Mouse (Mus musculus) hindbrain, embryonic 11.5 days (tissue): ENCODE measurements around the gene Ypel3. TPM values are rescaled to one million over a fixed set of nuclear protein-coding genes. Genes with fewer than 3 reads are reported as not detected.

Experiments used
- ATAC-seq: fragments of 200-750 bp; cut with Nextera tagmentation; 2 replicates; pipeline ENCODE4 v1.8.0; 2017; ENCODE audit warnings: mild to moderate bottlenecking, moderate TSS enrichment, moderate library complexity; ENCODE audit not compliant: low FRiP score
- DNase-seq: peaks from one replicate; pipeline ENCODE4 v3.0.0-alpha.2; 2015; ENCODE audit warnings: low spot score
- H3K27ac ChIP-seq: fragments of 300-500 bp; sonication (generic); 2 replicates; pipeline ENCODE4 v1.5.1; 2014; ENCODE audit warnings: mild to moderate bottlenecking, low read depth, low read length
- H3K27me3 ChIP-seq: fragments of 300-500 bp; sonication (generic); 2 replicates; pipeline ENCODE4 v1.6.1; 2014; ENCODE audit warnings: mild to moderate bottlenecking, low read length, moderate library complexity, mixed read lengths; ENCODE audit not compliant: control insufficient read depth, insufficient read depth
- H3K36me3 ChIP-seq: fragments of 300-500 bp; sonication (generic); 2 replicates; pipeline ENCODE4 v1.6.1; 2014; ENCODE audit warnings: mild to moderate bottlenecking, low read length, moderate library complexity, mixed read lengths; ENCODE audit not compliant: control insufficient read depth, insufficient read depth
- H3K4me1 ChIP-seq: fragments of 300-500 bp; sonication (generic); replicated peaks from 2 replicates; pipeline ENCODE4 v1.6.1; 2014; ENCODE audit warnings: low read length, mixed read lengths; ENCODE audit not compliant: control insufficient read depth, insufficient read depth
- H3K4me2 ChIP-seq: fragments of 300-500 bp; sonication (generic); replicated peaks from 2 replicates; pipeline ENCODE4 v1.6.1; 2014; ENCODE audit warnings: mild to moderate bottlenecking, low read depth, low read length
- H3K4me3 ChIP-seq: fragments of 300-500 bp; sonication (generic); 2 replicates; pipeline ENCODE4 v1.5.1; 2014; ENCODE audit warnings: low read depth, low read length
- H3K9ac ChIP-seq: fragments of 300-500 bp; sonication (generic); 2 replicates; pipeline ENCODE4 v1.6.1; 2014; ENCODE audit warnings: low read depth, low read length
- H3K9me3 ChIP-seq: fragments of 300-500 bp; sonication (generic); 2 replicates; pipeline ENCODE4 v1.6.1; 2016; ENCODE audit warnings: low read length; ENCODE audit not compliant: control insufficient read depth
- WGBS: fragments of 180-500 bp; shearing (Covaris S2); extraction: QIAGEN DNeasy Blood & Tissue Kit; methylation state at CpG from one replicate; pipeline ENCODE4 v1.1.7; 2014; 5-methylcytosine and 5-hydroxymethylcytosine counted together
- polyA plus RNA-seq: library from polyadenylated mRNA; unstranded; fragments of >200 nt; fragmentation: Nextera tagmentation; extraction: Ambion mirVana; gene quantifications from 2 replicates; pipeline ENCODE4 v1.2.1, GENCODE M21; 2014

Ypel3 gene
- polyA plus RNA-seq, 1 experiment from 2014 or later: 114 TPM

DNA sequence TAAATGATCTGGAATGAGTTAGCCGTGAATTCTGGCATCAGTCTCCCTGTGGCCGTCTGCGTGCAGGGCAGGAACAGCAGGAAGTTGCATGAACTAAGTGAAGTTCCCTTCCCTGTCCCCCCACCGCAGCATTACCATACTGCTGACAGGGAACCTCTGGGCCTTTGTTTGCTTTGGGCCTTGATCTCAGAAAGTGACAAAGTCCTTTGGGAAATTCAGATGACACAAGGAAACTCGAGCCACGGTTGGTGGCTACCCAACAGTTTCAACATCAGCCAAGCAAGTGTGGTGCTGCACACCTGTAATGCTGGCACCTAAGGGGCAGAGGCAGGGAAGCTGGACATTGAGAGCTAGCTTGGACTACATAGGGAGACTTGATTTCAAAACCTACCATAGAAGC lies 30.0 kb upstream of the Ypel3 start:
- ATAC-seq (no peak), DNase-seq (no peak)
- no peaks in the 10 kb centered on the region for H3K4me1 ChIP-seq
- no peaks in the 10 kb centered on the region for H3K36me3 ChIP-seq
- 41% methylated on average over 6 of the region's 6 CpGs for WGBS
- no peak overlapping the region for H3K4me2 ChIP-seq
- H3K4me3 ChIP-seq: no peak overlapping the region
- H3K9me3 ChIP-seq: no peaks in the 10 kb centered on the region
- H3K27me3 ChIP-seq: no peaks in the 10 kb centered on the region
- H3K27ac ChIP-seq: no peak overlapping the region
- no peak overlapping the region for H3K9ac ChIP-seq

DNA sequence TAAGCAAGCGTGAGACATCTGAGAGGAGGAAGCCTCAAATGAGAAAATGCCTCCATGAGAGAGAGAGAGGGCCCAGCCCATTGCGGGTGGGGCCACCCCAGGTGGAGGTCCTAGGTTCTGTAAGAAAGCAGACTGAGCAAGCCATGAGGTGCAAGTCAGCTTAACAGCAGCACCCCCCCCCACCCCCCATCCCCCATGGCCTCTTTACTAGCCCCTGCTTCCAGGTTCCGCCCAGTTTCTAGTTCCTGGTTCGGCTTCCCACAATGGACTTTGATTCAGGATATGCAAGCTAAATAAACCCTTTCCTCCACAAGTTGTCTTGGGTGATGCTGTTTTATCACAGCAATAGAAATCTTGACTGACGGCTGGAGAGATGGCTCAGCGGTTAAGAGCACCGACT lies 27.9 kb upstream of the Ypel3 start:
- Histone ChIP-seq H3K4me2 (no peak overlapping the region), H3K4me1 (no peaks in the 10 kb centered on the region), H3K9ac (no peak overlapping the region), H3K27ac (no peak overlapping the region), H3K36me3 (no peaks in the 10 kb centered on the region), H3K27me3 (no peaks in the 10 kb centered on the region), H3K9me3 (no peaks in the 10 kb centered on the region), H3K4me3 (no peak overlapping the region)
- 83% methylated on average over 7 of the region's 7 CpGs for WGBS
- no peak for DNase-seq
- ATAC-seq: no peak

DNA sequence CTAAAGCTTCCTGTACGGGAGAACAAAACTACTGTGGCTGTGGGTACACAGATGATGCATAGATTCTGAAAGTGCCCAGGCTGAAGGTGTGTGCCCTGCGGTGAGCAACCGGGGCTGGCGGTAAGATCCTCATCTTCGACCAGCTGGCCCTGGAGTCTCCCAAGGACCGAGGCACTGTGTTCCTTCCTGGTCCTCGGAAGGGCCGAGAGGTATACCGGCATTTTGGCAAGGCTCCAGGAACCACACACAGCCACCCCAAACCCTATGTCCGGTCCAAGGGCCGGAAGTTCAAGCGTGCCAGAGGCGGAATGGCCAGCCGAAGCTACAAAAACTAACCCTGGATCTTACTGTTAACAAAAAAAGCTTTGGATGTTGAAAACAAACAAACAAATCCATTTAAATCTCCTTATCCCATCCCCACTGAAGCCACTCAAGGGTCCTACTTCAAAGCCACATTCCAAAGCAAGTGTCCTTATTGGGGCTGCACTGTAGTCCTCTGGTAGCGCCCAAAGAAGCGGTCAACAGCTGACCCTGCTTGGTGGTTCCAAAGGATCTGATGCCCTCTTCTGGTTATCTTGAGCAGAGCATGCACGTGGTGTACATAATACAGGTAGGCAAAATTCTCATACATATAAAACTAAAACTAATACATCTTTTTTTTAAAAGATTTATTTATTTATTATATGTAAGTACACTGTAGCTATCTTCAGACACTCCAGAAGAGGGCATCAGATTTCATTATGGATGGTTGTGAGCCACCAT lies 27.0 kb upstream of the Ypel3 start:
- no peak for DNase-seq
- 96% methylated on average over 17 of the region's 17 CpGs for WGBS

DNA sequence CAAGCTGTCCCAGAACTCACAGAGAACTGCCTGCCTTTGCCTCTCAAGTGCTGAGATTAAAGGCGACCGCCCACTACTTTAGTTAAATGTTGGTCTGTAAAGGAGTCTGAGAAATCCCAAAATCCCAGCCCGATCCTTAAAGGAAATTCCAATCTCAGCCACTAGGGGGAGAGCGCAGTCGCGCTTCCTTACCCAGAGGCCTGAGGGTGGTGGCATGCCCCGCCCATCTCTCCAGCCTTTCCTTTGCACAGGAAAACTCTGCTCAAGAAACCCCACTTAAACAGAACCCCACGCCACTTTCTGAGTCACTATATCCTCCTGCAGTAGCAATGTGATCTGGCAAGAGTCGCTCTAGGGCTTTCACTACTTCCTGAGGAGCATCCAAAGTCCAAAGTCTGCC lies 21.9 kb upstream of the Ypel3 start:
- H3K4me2 ChIP-seq: no peak overlapping the region
- DNase-seq: peak; percentile 94

More for the DNA sequence above, 27.0 kb upstream of the Ypel3 start:
- H3K36me3 ChIP-seq: no peaks in the 10 kb centered on the region
- no peak overlapping the region for H3K27ac ChIP-seq
- no peak overlapping the region for H3K4me3 ChIP-seq
- no peaks in the 10 kb centered on the region for H3K9me3 ChIP-seq
- no peaks in the 10 kb centered on the region for H3K27me3 ChIP-seq
- H3K4me1 ChIP-seq: no peaks in the 10 kb centered on the region
- no peak overlapping the region for H3K9ac ChIP-seq
- no peak overlapping the region for H3K4me2 ChIP-seq
- no peak for ATAC-seq

DNA sequence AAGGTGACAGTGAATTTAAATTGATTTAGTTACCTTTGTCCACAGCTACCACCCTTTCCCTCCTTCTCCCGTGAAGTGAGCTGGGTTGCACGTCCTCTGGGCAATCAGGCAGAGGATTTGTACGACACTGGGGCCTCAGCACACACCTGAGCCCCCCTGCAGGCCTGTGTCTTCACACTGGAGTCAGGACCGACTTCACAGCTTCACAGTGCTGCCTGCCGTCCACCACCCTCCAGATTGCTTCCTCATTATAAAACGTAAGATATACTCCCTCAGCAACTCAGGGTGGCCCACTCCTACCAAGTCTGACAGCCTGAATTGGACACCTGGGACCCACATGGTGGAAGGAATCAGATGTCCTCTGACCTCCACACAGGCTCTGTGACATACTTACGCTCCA lies 18.2 kb upstream of the Ypel3 start:
- Histone ChIP-seq H3K4me1 (peaks cover 10% of the 10 kb centered on the region), H3K27me3 (no peaks in the 10 kb centered on the region), H3K27ac (no peak overlapping the region), H3K9ac (0 out of 2 replicates have a peak overlapping the region, but pooled peaks have one; percentile 4), H3K9me3 (no peaks in the 10 kb centered on the region), H3K36me3 (no peaks in the 10 kb centered on the region), H3K4me2 (no peak overlapping the region), H3K4me3 (no peak overlapping the region)
- DNase-seq (no peak), ATAC-seq (0 out of 2 replicates have a peak, but pooled peaks have one; percentile 5)
- WGBS: 62% methylated on average over 7 of the region's 7 CpGs

More for the DNA sequence above, 21.9 kb upstream of the Ypel3 start:
- peak; percentile 47; the same call in 1 of the 2 replicates for ATAC-seq
- 3% methylated on average over 9 of the region's 9 CpGs for WGBS
- Histone ChIP-seq H3K36me3 (no peaks in the 10 kb centered on the region), H3K27me3 (no peaks in the 10 kb centered on the region), H3K27ac (no peak overlapping the region), H3K4me1 (no peaks in the 10 kb centered on the region; the same call in 1 of the 2 replicates), H3K9me3 (no peaks in the 10 kb centered on the region), H3K9ac (peak overlapping the region; percentile 17; the same call in 1 of the 2 replicates), H3K4me3 (no peak overlapping the region)

DNA sequence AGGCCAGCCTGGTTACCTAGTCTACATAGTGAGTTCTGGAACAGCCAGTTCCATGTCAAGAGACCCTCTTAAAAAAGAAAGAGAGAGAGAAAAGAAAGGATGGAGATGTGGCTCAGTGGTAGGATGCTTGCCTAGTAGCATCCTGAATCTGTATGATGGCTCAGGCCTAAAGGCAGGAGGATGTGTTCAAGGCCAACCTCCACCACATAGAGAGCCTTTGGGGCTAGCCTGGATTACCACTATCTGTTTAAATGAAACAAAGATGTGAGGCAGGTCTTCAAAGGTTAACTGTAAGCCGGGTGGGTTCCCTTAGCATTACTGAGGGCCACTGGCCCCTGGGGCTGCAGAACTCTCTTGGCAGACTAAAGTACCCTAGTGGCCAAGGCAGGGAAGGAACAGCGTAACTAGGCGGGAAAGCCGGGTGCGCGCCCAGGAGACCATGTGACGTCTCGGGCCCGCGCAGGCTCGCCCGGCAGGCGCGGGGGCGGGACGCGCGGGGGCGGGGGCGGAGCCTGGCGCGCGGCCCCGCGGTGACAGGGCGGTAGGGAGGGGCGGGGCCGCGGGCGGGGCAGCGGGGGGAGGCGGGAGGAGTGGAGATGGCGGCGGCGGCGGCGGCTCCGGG lies 17.6 kb upstream of the Ypel3 start, which contains the start of gene Mapk3:
Gene Mapk3, plus strand, starts transcription at position 552 of the 622 bp plus-strand sequence.
- H3K36me3 ChIP-seq: no peaks in the 10 kb centered on the region
- peak within 1 kb of the TSS; percentile 70 for H3K4me3 ChIP-seq
- no peaks in the 10 kb centered on the region for H3K9me3 ChIP-seq
- H3K4me1 ChIP-seq: peaks cover 10% of the 10 kb centered on the region
- ATAC-seq: peak; percentile 73
- peak within 1 kb of the TSS; percentile 92 for H3K4me2 ChIP-seq
- H3K27ac ChIP-seq: peak within 1 kb of the TSS; percentile 80
- H3K27me3 ChIP-seq: no peaks in the 10 kb centered on the region
- peak; percentile 92 for DNase-seq
- under 1% methylated on average over 26 of the region's 38 CpGs for WGBS
- H3K9ac ChIP-seq: peak within 1 kb of the TSS; percentile 89

DNA sequence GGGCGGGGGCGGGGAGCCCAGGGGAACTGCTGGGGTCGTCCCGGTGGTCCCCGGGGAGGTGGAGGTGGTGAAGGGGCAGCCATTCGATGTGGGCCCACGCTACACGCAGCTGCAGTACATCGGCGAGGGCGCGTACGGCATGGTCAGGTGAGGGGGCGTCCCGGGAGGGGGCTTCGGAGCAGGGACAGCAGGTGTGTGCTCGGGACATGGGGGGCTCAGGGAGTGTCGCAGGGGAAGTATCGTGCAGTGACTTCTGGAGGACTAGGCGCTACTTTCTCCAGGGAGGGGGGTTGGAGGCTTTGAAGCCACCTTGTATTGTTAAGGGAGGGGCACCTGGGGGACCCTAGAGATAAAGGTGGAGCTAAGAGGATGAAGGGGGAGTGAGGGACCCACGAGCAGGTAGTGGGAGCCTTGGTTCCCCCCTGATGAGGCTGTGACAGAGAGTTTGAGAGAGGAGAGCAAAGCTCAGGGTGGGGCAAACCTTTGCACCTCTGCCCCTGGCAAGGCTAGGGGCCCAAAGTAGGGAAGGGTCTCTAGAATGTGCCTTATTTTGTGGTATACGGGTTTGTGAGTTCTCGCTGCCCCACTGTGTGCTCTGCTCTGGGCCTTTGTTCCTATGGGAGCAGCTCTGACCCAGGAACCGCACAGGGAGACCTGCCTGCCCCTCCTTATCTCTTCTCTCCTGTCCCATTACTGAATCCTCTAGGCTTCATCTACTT lies 16.9 kb upstream of the Ypel3 start:
- peaks cover 10% of the 10 kb centered on the region for H3K4me1 ChIP-seq
- DNase-seq (peak; percentile 37), ATAC-seq (peak; percentile 72)
- H3K9me3 ChIP-seq: no peaks in the 10 kb centered on the region
- H3K9ac ChIP-seq: peak overlapping the region; percentile 89
- H3K36me3 ChIP-seq: no peaks in the 10 kb centered on the region
- H3K27ac ChIP-seq: peak overlapping the region; percentile 80
- H3K4me2 ChIP-seq: peak overlapping the region; percentile 92
- WGBS: under 1% methylated on average over 24 of the region's 24 CpGs
- peak overlapping the region; percentile 70 for H3K4me3 ChIP-seq
- no peaks in the 10 kb centered on the region for H3K27me3 ChIP-seq

DNA sequence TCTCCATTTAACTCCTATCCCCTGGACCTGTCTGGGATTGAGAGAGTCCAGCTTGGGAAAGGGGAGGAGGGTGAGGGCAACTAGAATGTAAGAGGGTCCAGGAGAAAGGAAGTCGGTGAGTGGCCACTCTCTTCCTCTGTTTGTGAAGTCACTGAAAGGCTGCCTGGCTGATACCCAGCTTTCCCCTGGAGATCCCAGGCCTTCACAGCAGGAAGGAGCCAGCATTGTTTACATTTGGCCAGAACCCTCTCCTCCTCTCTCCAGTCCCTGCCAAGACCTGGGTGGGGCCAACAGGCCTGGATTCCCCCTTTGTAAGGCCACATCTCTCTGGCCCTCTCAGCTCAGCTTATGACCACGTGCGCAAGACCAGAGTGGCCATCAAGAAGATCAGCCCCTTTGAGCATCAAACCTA lies 16.4 kb upstream of the Ypel3 start:
- H3K9me3 ChIP-seq: no peaks in the 10 kb centered on the region
- peaks cover 10% of the 10 kb centered on the region for H3K4me1 ChIP-seq
- peak overlapping the region; percentile 80 for H3K27ac ChIP-seq
- peak overlapping the region; percentile 70 for H3K4me3 ChIP-seq
- H3K36me3 ChIP-seq: no peaks in the 10 kb centered on the region
- ATAC-seq: peak; percentile 5; the same call in 1 of the 2 replicates
- peak overlapping the region; percentile 92 for H3K4me2 ChIP-seq
- H3K27me3 ChIP-seq: no peaks in the 10 kb centered on the region
- peak overlapping the region; percentile 89 for H3K9ac ChIP-seq
- WGBS: 19% methylated on average over 3 of the region's 3 CpGs
- DNase-seq: peak; percentile 28
